Mouse (Mus musculus) midbrain, embryonic 15.5 days (tissue): ENCODE results near the gene Cldn34b1. TPM values are rescaled to one million over a fixed set of nuclear protein-coding genes. Genes with fewer than 3 reads are reported as not detected.
"Not testable (repeated sequence)": the region's sequence is repeated elsewhere in the genome, so short reads cannot be mapped to it uniquely, and the experiment has no call there.

Experiments used
- ATAC-seq: fragments of 200-750 bp; cut with Nextera tagmentation; replicated peaks from 2 replicates; pipeline ENCODE4 v1.8.0; 2017; ENCODE audit warnings: moderate TSS enrichment
- H3K27ac ChIP-seq: fragments of 300-500 bp; sonication (generic); 2 replicates; pipeline ENCODE4 v1.5.1; 2015; ENCODE audit warnings: mild to moderate bottlenecking, inconsistent platforms
- H3K27me3 ChIP-seq: fragments of 300-500 bp; sonication (generic); replicated peaks from 2 replicates; pipeline ENCODE4 v1.6.1; 2015; ENCODE audit warnings: inconsistent platforms
- H3K36me3 ChIP-seq: fragments of 300-500 bp; sonication (generic); replicated peaks from 2 replicates; pipeline ENCODE4 v1.6.1; 2015; ENCODE audit warnings: inconsistent platforms
- H3K4me1 ChIP-seq: fragments of 300-500 bp; sonication (generic); 2 replicates; pipeline ENCODE4 v1.6.1; 2015; ENCODE audit warnings: inconsistent platforms
- H3K4me2 ChIP-seq: fragments of 300-500 bp; sonication (generic); 2 replicates; pipeline ENCODE4 v1.6.1; 2015; ENCODE audit warnings: inconsistent platforms, mild to moderate bottlenecking, moderate library complexity
- H3K4me3 ChIP-seq: fragments of 300-500 bp; sonication (generic); 2 replicates; pipeline ENCODE4 v1.5.1; 2015; ENCODE audit warnings: mild to moderate bottlenecking, inconsistent platforms
- H3K9ac ChIP-seq: fragments of 300-500 bp; sonication (generic); 2 replicates; pipeline ENCODE4 v1.6.1; 2015; ENCODE audit warnings: mild to moderate bottlenecking, inconsistent platforms
- H3K9me3 ChIP-seq: fragments of 300-500 bp; sonication (generic); 2 replicates; pipeline ENCODE4 v1.6.1; 2016; ENCODE audit warnings: inconsistent platforms
- WGBS: fragments of 180-500 bp; shearing (Covaris S2); methylation state at CpG from one replicate; pipeline ENCODE4 v1.1.7; 2015; ENCODE audit warnings: mixed read lengths; 5-methylcytosine and 5-hydroxymethylcytosine counted together
- polyA plus RNA-seq: library from polyadenylated mRNA; unstranded; fragments of >200 nt; fragmentation: Nextera tagmentation; extraction: Ambion mirVana; gene quantifications from 2 replicates; pipeline ENCODE4 v1.2.1, GENCODE M21; 2015

Gene Cldn34b1
- not detected in 2 replicates for polyA plus RNA-seq

GRCm38 (mm10) chrX:154890167-154890566, at the start of gene Cldn34b1:
TSS of gene Cldn34b1 (minus strand) at chrX:154890267.
- not testable (repeated sequence) for H3K27ac ChIP-seq, H3K27me3 ChIP-seq, ATAC-seq, H3K36me3 ChIP-seq, H3K4me2 ChIP-seq, H3K4me1 ChIP-seq, H3K9me3 ChIP-seq, H3K4me3 ChIP-seq, H3K9ac ChIP-seq
- 83% methylated on average over 3 of the region's 3 CpGs for WGBS

- H3K9ac ChIP-seq, H3K4me2 ChIP-seq, H3K9me3 ChIP-seq, H3K4me1 ChIP-seq, H3K36me3 ChIP-seq, ATAC-seq, H3K27me3 ChIP-seq, H3K4me3 ChIP-seq, H3K27ac ChIP-seq: not testable (repeated sequence)
- WGBS = 56% methylated on average over 1 of the region's 1 CpGs
Observed at GRCm38 (mm10) chrX:154935887-154936286, 45.8 kb upstream of the Cldn34b1 start, which contains the start of gene Magea6. TSS of gene Magea6 (minus strand) at chrX:154935987.

Other genes starting within 250 kb of the Cldn34b1 start
- gene Magea6, start 45.7 kb upstream of the Cldn34b1 start, polyA plus RNA-seq = not detected in 2 replicates
- gene Magea3, start 59.2 kb upstream of the Cldn34b1 start, polyA plus RNA-seq = not detected in 2 replicates
- gene Magea8, start 105.6 kb upstream of the Cldn34b1 start, polyA plus RNA-seq = not detected in 2 replicates
- not detected in 2 replicates for gene Magea5, start 172.9 kb upstream of the Cldn34b1 start, polyA plus RNA-seq
- gene Magea1, start 199.5 kb upstream of the Cldn34b1 start, polyA plus RNA-seq = not detected in 2 replicates
- gene Magea2, start 203.4 kb upstream of the Cldn34b1 start, polyA plus RNA-seq = not detected in 2 replicates
- gene Cldn34b2, start 238.1 kb upstream of the Cldn34b1 start, polyA plus RNA-seq = not detected in 2 replicates